Mouse (Mus musculus) CH12.LX (cell line): ENCODE measurements around the gene Ccl22. TPM values are rescaled to one million over a fixed set of nuclear protein-coding genes. Genes with fewer than 3 reads are reported as not detected.

ENCODE experiments used
- DNase-seq: peaks from one replicate; pipeline ENCODE4 v3.0.0-alpha.2; 2013; ENCODE audit errors: extremely low read depth
- H3K27ac ChIP-seq: 2 replicates; pipeline ENCODE4 v1.5.1; 2012; ENCODE audit warnings: low read depth, mild to moderate bottlenecking, control low read depth, moderate library complexity; ENCODE audit not compliant: insufficient read depth
- H3K27me3 ChIP-seq: replicated peaks from 2 replicates; pipeline ENCODE3; 2012; ENCODE audit warnings: inconsistent platforms
- H3K36me3 ChIP-seq, 2 experiments: replicated peaks in 1 of 2; 2 replicates each; pipeline versions ENCODE3 to v1.6.1; 2012; ENCODE audit warnings: inconsistent platforms in 1 of 2, low read length in 1 of 2, mild to moderate bottlenecking in 1 of 2, mixed read lengths in 1 of 2, moderate library complexity in 1 of 2; ENCODE audit not compliant: control insufficient read depth in 1 of 2, insufficient read depth in 1 of 2
- H3K4me1 ChIP-seq, 2 experiments: 2 replicates each; pipeline ENCODE4 v1.6.1; 2012; ENCODE audit warnings: inconsistent platforms in 1 of 2, moderate library complexity in 1 of 2; ENCODE audit not compliant: insufficient read depth in 2 of 2, control insufficient read depth in 1 of 2
- H3K4me2 ChIP-seq: 2 replicates; pipeline ENCODE4 v1.6.1; 2012; ENCODE audit warnings: low read depth, mild to moderate bottlenecking, control low read depth; ENCODE audit not compliant: poor library complexity, insufficient read depth, severe bottlenecking
- H3K4me3 ChIP-seq, 3 experiments: fragments of 150-350 bp in 1 of 3; sonication (generic) in 1 of 3; replicated peaks in 1 of 3; 2 replicates each; pipeline versions ENCODE3 to v1.5.1; 2011 to 2012; ENCODE audit warnings: low read depth in 2 of 3, low read length in 2 of 3, mild to moderate bottlenecking in 2 of 3, moderate library complexity in 2 of 3, control low read depth in 1 of 3, improper control_type of control experiment in 1 of 3, inconsistent platforms in 1 of 3, mixed read lengths in 1 of 3; ENCODE audit not compliant: poor library complexity in 1 of 3
- H3K79me2 ChIP-seq: replicated peaks from 2 replicates; pipeline ENCODE4 v1.6.1; 2012; ENCODE audit warnings: mild to moderate bottlenecking, moderate library complexity; ENCODE audit not compliant: control insufficient read depth, poor library complexity, insufficient read depth, severe bottlenecking; ENCODE audit errors: extremely low read depth
- H3K9ac ChIP-seq: 2 replicates; pipeline ENCODE4 v1.6.1; 2012; ENCODE audit warnings: low read depth, mild to moderate bottlenecking, control low read depth, moderate library complexity; ENCODE audit not compliant: insufficient read depth
- H3K9me3 ChIP-seq: replicated peaks from 2 replicates; pipeline ENCODE3; 2012; ENCODE audit warnings: low read length, inconsistent platforms, mixed read lengths
- BHLHE40 ChIP-seq: IDR thresholded peaks from 2 replicates; pipeline ENCODE4 v1.6.1; 2011; ENCODE audit warnings: mild to moderate bottlenecking, low read depth, low read length, improper control_type of control experiment
- CHD1 ChIP-seq: IDR thresholded peaks from 2 replicates; pipeline ENCODE4 v1.6.1; 2012; ENCODE audit warnings: low read depth, low read length, improper control_type of control experiment, inconsistent platforms
- CHD2 ChIP-seq: IDR thresholded peaks from 2 replicates; pipeline ENCODE4 v1.6.1; 2011; ENCODE audit warnings: low read length, improper control_type of control experiment
- CTCF ChIP-seq, 2 experiments: IDR thresholded peaks in 1 of 2; conservative IDR thresholded peaks in 1 of 2; 2 replicates each; pipeline ENCODE4 v1.5.1; 2011 to 2012; ENCODE audit warnings: low read depth in 2 of 2, low read length in 2 of 2, improper control_type of control experiment in 1 of 2, inconsistent platforms in 1 of 2, mild to moderate bottlenecking in 1 of 2, moderate library complexity in 1 of 2
- ELF1 ChIP-seq: IDR thresholded peaks from 2 replicates; pipeline ENCODE4 v1.6.1; 2014; ENCODE audit warnings: low read depth, mild to moderate bottlenecking, inconsistent platforms, low read length, improper control_type of control experiment
- EP300 ChIP-seq: IDR thresholded peaks from 2 replicates; pipeline ENCODE4 v1.6.1; 2011; ENCODE audit warnings: low read length, improper control_type of control experiment
- ETS1 ChIP-seq: conservative IDR thresholded peaks from 2 replicates; pipeline ENCODE4 v1.6.1; 2012; ENCODE audit warnings: low read depth, mild to moderate bottlenecking, inconsistent platforms, low read length, improper control_type of control experiment, moderate library complexity
- HCFC1 ChIP-seq: IDR thresholded peaks from 2 replicates; pipeline ENCODE4 v1.6.1; 2012; ENCODE audit warnings: low read depth, mild to moderate bottlenecking, inconsistent platforms, low read length, improper control_type of control experiment
- IRF4 ChIP-seq: IDR thresholded peaks from 2 replicates; pipeline ENCODE4 v1.6.1; 2014; ENCODE audit warnings: low read depth, mild to moderate bottlenecking, inconsistent platforms, low read length, improper control_type of control experiment
- JUND ChIP-seq: conservative IDR thresholded peaks from 2 replicates; pipeline ENCODE4 v1.6.1; 2011; ENCODE audit warnings: low read depth, low read length, improper control_type of control experiment
- KAT2A ChIP-seq: IDR thresholded peaks from 2 replicates; pipeline ENCODE4 v1.6.1; 2012; ENCODE audit warnings: low read length, improper control_type of control experiment, inconsistent platforms; ENCODE audit not compliant: insufficient replicate concordance
- MAFK ChIP-seq: IDR thresholded peaks from 2 replicates; pipeline ENCODE4 v1.6.1; 2011; ENCODE audit warnings: low read length, improper control_type of control experiment; ENCODE audit not compliant: insufficient replicate concordance
- MAX ChIP-seq: IDR thresholded peaks from 2 replicates; pipeline ENCODE4 v1.6.1; 2011; ENCODE audit warnings: low read length, improper control_type of control experiment
- MEF2A ChIP-seq: IDR thresholded peaks from 2 replicates; pipeline ENCODE4 v1.6.1; 2014; ENCODE audit warnings: low read depth, mild to moderate bottlenecking, inconsistent platforms, low read length, improper control_type of control experiment, borderline replicate concordance
- MXI1 ChIP-seq: IDR thresholded peaks from 2 replicates; pipeline ENCODE4 v1.6.1; 2011; ENCODE audit warnings: mild to moderate bottlenecking, low read depth, low read length, improper control_type of control experiment
- MYC ChIP-seq: IDR thresholded peaks from 2 replicates; pipeline ENCODE4 v1.6.1; 2011; ENCODE audit warnings: low read depth, mild to moderate bottlenecking, improper control_type of control experiment, low read length
- NRF1 ChIP-seq: IDR thresholded peaks from 2 replicates; pipeline ENCODE4 v1.6.1; 2014; ENCODE audit warnings: low read depth, mild to moderate bottlenecking, inconsistent platforms, low read length, improper control_type of control experiment, moderate library complexity
- PAX5 ChIP-seq: IDR thresholded peaks from 2 replicates; pipeline ENCODE4 v1.6.1; 2012; ENCODE audit warnings: low read length, inconsistent platforms, mixed read lengths
- POLR2AphosphoS2 ChIP-seq: IDR thresholded peaks from 2 replicates; pipeline ENCODE4 v1.6.1; 2011; ENCODE audit warnings: low read depth, low read length, improper control_type of control experiment
- RAD21 ChIP-seq: IDR thresholded peaks from 2 replicates; pipeline ENCODE4 v1.6.1; 2011; ENCODE audit warnings: low read depth, mild to moderate bottlenecking, low read length, improper control_type of control experiment, moderate library complexity
- RCOR1 ChIP-seq: conservative IDR thresholded peaks from 2 replicates; pipeline ENCODE4 v1.6.1; 2012; ENCODE audit warnings: low read depth, mild to moderate bottlenecking, inconsistent platforms, low read length, improper control_type of control experiment
- SMC3 ChIP-seq: IDR thresholded peaks from 2 replicates; pipeline ENCODE4 v1.6.1; 2011; ENCODE audit warnings: low read depth, low read length, improper control_type of control experiment
- TBP ChIP-seq: conservative IDR thresholded peaks from 2 replicates; pipeline ENCODE4 v1.6.1; 2011; ENCODE audit warnings: low read depth, low read length, improper control_type of control experiment
- TCF12 ChIP-seq: IDR thresholded peaks from 2 replicates; pipeline ENCODE4 v1.6.1; 2014; ENCODE audit warnings: low read depth, mild to moderate bottlenecking, inconsistent platforms, low read length, improper control_type of control experiment
- USF1 ChIP-seq: IDR thresholded peaks from 2 replicates; pipeline ENCODE4 v1.6.1; 2014; ENCODE audit warnings: low read depth, mild to moderate bottlenecking, inconsistent platforms, low read length, improper control_type of control experiment
- USF2 ChIP-seq: conservative IDR thresholded peaks from 2 replicates; pipeline ENCODE4 v1.6.1; 2011; ENCODE audit warnings: low read depth, low read length, improper control_type of control experiment
- ZC3H11A ChIP-seq: IDR thresholded peaks from 2 replicates; pipeline ENCODE4 v1.6.1; 2012; ENCODE audit warnings: low read depth, mild to moderate bottlenecking, inconsistent platforms, low read length, improper control_type of control experiment
- ZKSCAN1 ChIP-seq: IDR thresholded peaks from 2 replicates; pipeline ENCODE4 v1.6.1; 2012; ENCODE audit warnings: low read depth, inconsistent platforms, low read length, improper control_type of control experiment, borderline replicate concordance
- ZMIZ1 ChIP-seq: IDR thresholded peaks from 2 replicates; pipeline ENCODE4 v1.6.1; 2012; ENCODE audit warnings: low read depth, mild to moderate bottlenecking, inconsistent platforms, low read length, improper control_type of control experiment
- ZNF384 ChIP-seq: IDR thresholded peaks from 2 replicates; pipeline ENCODE4 v1.6.1; 2012; ENCODE audit warnings: low read depth, low read length, improper control_type of control experiment, inconsistent platforms
- dilution Hi-C: fragments of 300-500 bp; cut with MboI; formaldehyde crosslinking; loops from 2 replicates; pipeline ENCODE4 v1.14.3; 2020; ENCODE audit warnings: low sequenced_read_pairs; ENCODE audit not compliant: extremely low pct_unique_long_range_greater_than_20kb, extremely low pct_ligation_motif_present
- in situ Hi-C: fragments of 300-500 bp; cut with MboI; formaldehyde crosslinking; loops from 3 replicates; pipeline ENCODE4 v1.14.3; 2019; ENCODE audit warnings: low sequenced_read_pairs, low pct_ligation_motif_present, low pct_unique_long_range_greater_than_20kb, mixed read lengths
- polyA plus RNA-seq: library from polyadenylated mRNA; unstranded; fragments of >175 nt; gene quantifications from 2 replicates; pipeline ENCODE4 v1.2.1, GENCODE M21; 2012; ENCODE audit warnings: low read depth; ENCODE audit not compliant: insufficient read length
- total RNA-seq, 2 experiments: library from RNA; depleted of rRNA; stranded (reverse); fragments of 300-350 nt in 1 of 2; fragments of >200 nt in 1 of 2; gene quantifications; 2 replicates each; pipeline ENCODE4 v1.2.3; 2012 to 2014

Ccl22 gene
- total and polyA plus RNA-seq, 3 experiments: 1,396 to 4,546 (median 3,114) TPM

DNA sequence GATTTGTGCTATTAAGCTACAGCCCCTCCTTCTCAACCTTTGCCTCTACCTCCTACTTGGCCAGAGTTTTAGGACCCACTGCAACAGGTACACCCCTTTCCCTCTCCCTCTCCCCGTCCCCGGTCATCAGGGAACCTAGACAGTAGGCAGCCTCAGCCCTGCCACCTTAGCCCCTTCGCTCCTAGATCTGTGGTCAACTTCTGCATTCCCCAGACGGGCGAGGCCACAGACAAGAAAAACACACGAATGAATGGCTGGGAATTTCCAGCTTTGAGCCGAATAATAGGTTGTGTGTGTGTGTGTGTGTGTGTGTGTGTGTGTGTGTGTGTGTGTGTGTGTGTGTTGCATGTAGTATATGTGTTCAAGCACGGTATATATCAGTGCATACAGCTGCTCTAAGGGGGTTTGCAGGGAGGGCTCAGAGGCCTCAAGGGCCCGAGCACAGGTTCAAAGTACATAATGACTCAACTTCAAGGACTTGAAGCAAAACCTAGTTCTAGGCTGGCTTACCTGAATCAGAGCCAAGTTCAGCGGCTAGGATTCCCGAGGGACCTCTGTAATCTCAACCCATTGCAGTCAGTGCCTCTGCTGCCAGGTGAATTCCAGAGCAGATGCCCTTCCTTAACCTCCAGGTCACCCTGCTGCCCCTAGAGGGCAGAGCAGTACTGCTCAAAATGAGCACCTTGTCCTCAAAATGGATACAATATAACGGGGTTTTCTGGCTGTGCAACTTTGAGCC, 40.0 kb downstream of the Ccl22 start:
- Histone ChIP-seq H3K4me2 (peak overlapping the region; percentile 13), H3K36me3 (peaks cover 0 to under 1% of the 10 kb centered on the region in 2 experiments), H3K79me2 (peaks cover 2% of the 10 kb centered on the region; the same call in 1 of the 2 replicates), H3K27ac (peak overlapping the region; percentile 86), H3K4me1 (peaks cover 22 to 75% of the 10 kb centered on the region in 2 experiments), H3K4me3 (peak overlapping the region in 1 of 3 experiments; percentile 29), H3K27me3 (no peaks in the 10 kb centered on the region), H3K9ac (no peak overlapping the region), H3K9me3 (no peaks in the 10 kb centered on the region)
- in situ Hi-C loops: no loop called here
- peak; percentile 86 for DNase-seq
- dilution Hi-C loops: no loop called here
- TF ChIP-seq USF1 (no peak), TCF12 (0 out of 2 replicates have a peak, but pooled peaks have one; percentile 61), MAX (peak; percentile 59), MXI1 (no peak), ZC3H11A (peak; percentile 52; the same call in 1 of the 2 replicates), MYC (no peak; the same call in 1 of the 2 replicates), SMC3 (peak; percentile 82), ZMIZ1 (no peak), ELF1 (peak; percentile 40; the same call in 1 of the 2 replicates), IRF4 (peak; percentile 57), JUND (no peak; the same call in 1 of the 2 replicates), RAD21 (peak; percentile 85), CTCF (conservative IDR thresholded peaks at IDR 0.05 in 1 of 2, IDR thresholded peaks at IDR 0.05 in 1 of 2; ENCODE audit: low read depth in 2 of 2, low read length in 2 of 2) (peak; percentile 57 to 92), EP300 (peak; percentile 46), USF2 (no peak), MAFK (no peak), NRF1 (peak; percentile 32; the same call in 1 of the 2 replicates), CHD2 (peak; percentile 30; the same call in 1 of the 2 replicates), ZNF384 (no peak), MEF2A (peak; percentile 69; the same call in 1 of the 2 replicates), BHLHE40 (peak; percentile 57), KAT2A (0 out of 2 replicates have a peak, but pooled peaks have one; percentile 60), HCFC1 (no peak), PAX5 (no peak), ZKSCAN1 (no peak), ETS1 (peak; percentile 67), TBP (no peak), POLR2AphosphoS2 (no peak), RCOR1 (0 out of 2 replicates have a peak, but pooled peaks have one; percentile 60), CHD1 (no peak; the same call in 1 of the 2 replicates)
